Mouse (Mus musculus) MEL (cell line): Measurements from ENCODE around the gene Pacs1. TPM values are rescaled to one million over a fixed set of nuclear protein-coding genes. Genes with fewer than 3 reads are reported as not detected.
"Not testable (repeated sequence)": the region's sequence is repeated elsewhere in the genome, so short reads cannot be mapped to it uniquely, and the experiment has no call there.

ENCODE experiments used
- DNase-seq: peaks from one replicate; pipeline ENCODE4 v3.0.0; 2011; ENCODE audit warnings: low read depth, low spot score
- H3K27ac ChIP-seq: 2 replicates; pipeline ENCODE4 v1.5.1; 2012; ENCODE audit warnings: low read depth, mild to moderate bottlenecking, control low read depth, low read length, moderate library complexity; ENCODE audit not compliant: control insufficient read depth
- H3K27me3 ChIP-seq, 2 experiments: fragments of 150-350 bp in 1 of 2; sonication (generic) in 1 of 2; 2 replicates each; pipeline ENCODE4 v1.6.1; 2012; ENCODE audit warnings: low read length in 2 of 2, mild to moderate bottlenecking in 2 of 2, improper control_type of control experiment in 1 of 2, moderate library complexity in 1 of 2; ENCODE audit not compliant: insufficient read depth in 2 of 2, control insufficient read depth in 1 of 2
- H3K36me3 ChIP-seq, 2 experiments: 2 replicates each; pipeline ENCODE4 v1.6.1; 2012 to 2014; ENCODE audit warnings: low read length in 2 of 2, improper control_type of control experiment in 1 of 2, inconsistent platforms in 1 of 2, mild to moderate bottlenecking in 1 of 2; ENCODE audit not compliant: insufficient read depth in 2 of 2, control insufficient read depth in 1 of 2
- H3K4me1 ChIP-seq, 2 experiments: fragments of 150-350 bp in 1 of 2; sonication (generic) in 1 of 2; 2 replicates each; pipeline ENCODE4 v1.6.1; 2012; ENCODE audit warnings: low read length in 2 of 2, improper control_type of control experiment in 1 of 2, mild to moderate bottlenecking in 1 of 2; ENCODE audit not compliant: insufficient read depth in 2 of 2, control insufficient read depth in 1 of 2
- H3K4me3 ChIP-seq, 2 experiments: fragments of 150-350 bp in 1 of 2; sonication (generic) in 1 of 2; 2 replicates each; pipeline ENCODE4 v1.5.1; 2012; ENCODE audit warnings: low read depth in 2 of 2, low read length in 2 of 2, mild to moderate bottlenecking in 2 of 2, moderate library complexity in 2 of 2, control low read depth in 1 of 2, improper control_type of control experiment in 1 of 2; ENCODE audit not compliant: control insufficient read depth in 1 of 2, insufficient read depth in 1 of 2
- H3K79me2 ChIP-seq: 2 replicates; pipeline ENCODE4 v1.6.1; 2012; ENCODE audit warnings: mild to moderate bottlenecking, low read length, moderate library complexity; ENCODE audit not compliant: control insufficient read depth, poor library complexity, insufficient read depth
- H3K9ac ChIP-seq: 2 replicates; pipeline ENCODE4 v1.6.1; 2012; ENCODE audit warnings: low read depth, mild to moderate bottlenecking, control low read depth, low read length, moderate library complexity; ENCODE audit not compliant: control insufficient read depth, poor library complexity, severe bottlenecking
- H3K9me3 ChIP-seq: fragments of 150-350 bp; sonication (generic); replicated peaks from 2 replicates; pipeline ENCODE4 v1.6.1; 2012; ENCODE audit warnings: mild to moderate bottlenecking, low read length, improper control_type of control experiment, moderate library complexity; ENCODE audit not compliant: insufficient read depth
- BHLHE40 ChIP-seq: IDR thresholded peaks from 2 replicates; pipeline ENCODE4 v1.6.1; 2012; ENCODE audit warnings: low read depth, mild to moderate bottlenecking, inconsistent platforms, low read length, improper control_type of control experiment, borderline replicate concordance
- CHD1 ChIP-seq: IDR thresholded peaks from 2 replicates; pipeline ENCODE4 v1.6.1; 2012; ENCODE audit warnings: low read depth, mild to moderate bottlenecking, inconsistent platforms, low read length, improper control_type of control experiment
- CHD2 ChIP-seq: IDR thresholded peaks from 2 replicates; pipeline ENCODE4 v1.6.1; 2011; ENCODE audit warnings: low read length, improper control_type of control experiment
- CTCF ChIP-seq, 3 experiments: IDR thresholded peaks in 2 of 3; conservative IDR thresholded peaks in 1 of 3; 2 replicates each; pipeline ENCODE4 v1.5.1; 2011 to 2012; ENCODE audit warnings: low read length in 3 of 3, low read depth in 2 of 3, mild to moderate bottlenecking in 2 of 3, improper control_type of control experiment in 1 of 3, inconsistent platforms in 1 of 3, mixed read lengths in 1 of 3, moderate library complexity in 1 of 3; ENCODE audit not compliant: control insufficient read depth in 1 of 3, insufficient read depth in 1 of 3, poor library complexity in 1 of 3, severe bottlenecking in 1 of 3
- E2F4 ChIP-seq: IDR thresholded peaks from 2 replicates; pipeline ENCODE4 v1.6.1; 2011; ENCODE audit warnings: low read depth, low read length, improper control_type of control experiment, borderline replicate concordance
- EP300 ChIP-seq, 2 experiments: IDR thresholded peaks; 2 replicates each; pipeline ENCODE4 v1.6.1; 2011; ENCODE audit warnings: improper control_type of control experiment in 2 of 2, low read length in 2 of 2, low read depth in 1 of 2, mild to moderate bottlenecking in 1 of 2
- GABPA ChIP-seq: IDR thresholded peaks from 2 replicates; pipeline ENCODE4 v1.6.1; 2012; ENCODE audit warnings: low read depth, mild to moderate bottlenecking, inconsistent platforms, low read length, improper control_type of control experiment, moderate library complexity
- GATA1 ChIP-seq: IDR thresholded peaks from 2 replicates; pipeline ENCODE4 v1.6.1; 2011; ENCODE audit warnings: low read depth, low read length, improper control_type of control experiment
- HCFC1 ChIP-seq: IDR thresholded peaks from 2 replicates; pipeline ENCODE4 v1.6.1; 2012; ENCODE audit warnings: low read depth, mild to moderate bottlenecking, inconsistent platforms, low read length, improper control_type of control experiment, moderate library complexity
- JUND ChIP-seq: IDR thresholded peaks from 2 replicates; pipeline ENCODE4 v1.6.1; 2011; ENCODE audit warnings: low read depth, mild to moderate bottlenecking, improper control_type of control experiment, low read length
- MAX ChIP-seq: IDR thresholded peaks from 2 replicates; pipeline ENCODE4 v1.6.1; 2011; ENCODE audit warnings: low read length, improper control_type of control experiment
- MAZ ChIP-seq: IDR thresholded peaks from 2 replicates; pipeline ENCODE4 v1.6.1; 2012; ENCODE audit warnings: low read depth, mild to moderate bottlenecking, inconsistent platforms, low read length, improper control_type of control experiment
- MXI1 ChIP-seq: IDR thresholded peaks from 2 replicates; pipeline ENCODE4 v1.6.1; 2011; ENCODE audit warnings: mild to moderate bottlenecking, low read depth, low read length, improper control_type of control experiment
- MYB ChIP-seq: IDR thresholded peaks from 2 replicates; pipeline ENCODE4 v1.6.1; 2011; ENCODE audit warnings: mild to moderate bottlenecking, low read depth, low read length, improper control_type of control experiment
- MYC ChIP-seq: IDR thresholded peaks from 2 replicates; pipeline ENCODE4 v1.6.1; 2011; ENCODE audit warnings: low read depth, mild to moderate bottlenecking, low read length, improper control_type of control experiment, moderate library complexity
- POLR2A ChIP-seq, 2 experiments: IDR thresholded peaks; 2 replicates each; pipeline ENCODE4 v1.6.1; 2011 to 2012; ENCODE audit warnings: low read length in 2 of 2, mild to moderate bottlenecking in 2 of 2, control low read depth in 1 of 2, improper control_type of control experiment in 1 of 2, low read depth in 1 of 2, moderate library complexity in 1 of 2; ENCODE audit not compliant: control insufficient read depth in 1 of 2, insufficient read depth in 1 of 2, poor library complexity in 1 of 2
- POLR2AphosphoS2 ChIP-seq: IDR thresholded peaks from 2 replicates; pipeline ENCODE4 v1.6.1; 2011; ENCODE audit warnings: low read length, improper control_type of control experiment
- POLR2AphosphoS5 ChIP-seq: IDR thresholded peaks from 2 replicates; pipeline ENCODE4 v1.6.1; 2012; ENCODE audit warnings: low read depth, borderline replicate concordance, mild to moderate bottlenecking, inconsistent platforms, low read length, moderate library complexity, mixed read lengths
- RAD21 ChIP-seq: IDR thresholded peaks from 2 replicates; pipeline ENCODE4 v1.6.1; 2011; ENCODE audit warnings: mild to moderate bottlenecking, low read depth, low read length, improper control_type of control experiment
- SMC3 ChIP-seq: IDR thresholded peaks from 2 replicates; pipeline ENCODE4 v1.6.1; 2011; ENCODE audit warnings: low read depth, low read length, improper control_type of control experiment
- TAL1 ChIP-seq: IDR thresholded peaks from 2 replicates; pipeline ENCODE4 v1.6.1; 2012; ENCODE audit warnings: mild to moderate bottlenecking, inconsistent platforms, low read length, moderate library complexity, mixed read lengths
- TBP ChIP-seq: IDR thresholded peaks from 2 replicates; pipeline ENCODE4 v1.8.0; 2011; ENCODE audit warnings: low read depth, low read length, improper control_type of control experiment
- USF1 ChIP-seq: IDR thresholded peaks from 2 replicates; pipeline ENCODE4 v1.6.1; 2014; ENCODE audit warnings: low read depth, mild to moderate bottlenecking, inconsistent platforms, low read length, improper control_type of control experiment, moderate library complexity
- USF2 ChIP-seq, 2 experiments: IDR thresholded peaks; 2 replicates each; pipeline ENCODE4 v1.6.1; 2011 to 2012; ENCODE audit warnings: improper control_type of control experiment in 2 of 2, low read length in 2 of 2, borderline replicate concordance in 1 of 2, inconsistent platforms in 1 of 2, low read depth in 1 of 2, mild to moderate bottlenecking in 1 of 2; ENCODE audit not compliant: insufficient read depth in 1 of 2
- ZKSCAN1 ChIP-seq: IDR thresholded peaks from 2 replicates; pipeline ENCODE4 v1.6.1; 2012; ENCODE audit warnings: low read depth, mild to moderate bottlenecking, inconsistent platforms, low read length, improper control_type of control experiment, moderate library complexity
- ZMIZ1 ChIP-seq: IDR thresholded peaks from 2 replicates; pipeline ENCODE4 v1.6.1; 2012; ENCODE audit warnings: low read depth, mild to moderate bottlenecking, inconsistent platforms, low read length, improper control_type of control experiment, moderate library complexity
- ZNF384 ChIP-seq: IDR thresholded peaks from 2 replicates; pipeline ENCODE4 v1.6.1; 2012; ENCODE audit warnings: low read depth, mild to moderate bottlenecking, inconsistent platforms, low read length, improper control_type of control experiment
- polyA plus RNA-seq, 2 experiments: library from polyadenylated mRNA; stranded (reverse) in 1 of 2; unstranded in 1 of 2; fragments of >175 nt in 1 of 2; fragments of >200 nt in 1 of 2; gene quantifications; 2 replicates each; pipeline versions ENCODE4 v1.2.1 to v1.2.4; 2012; ENCODE audit warnings: low replicate concordance in 2 of 2, low read depth in 1 of 2; ENCODE audit not compliant: insufficient read length in 2 of 2, insufficient read depth in 1 of 2, missing spikeins in 1 of 2
- total RNA-seq: library from RNA; depleted of rRNA; stranded (reverse); fragments of 300-350 nt; gene quantifications from 2 replicates; pipeline ENCODE4 v1.2.3, GENCODE M21; 2012

Pacs1 gene
- total and polyA plus RNA-seq, 3 experiments, result 5.7 to 19.9 TPM; not detected in 1

- no peak overlapping the region for H3K27ac ChIP-seq
- no peak for TF ChIP-seq TBP
- no peak for TF ChIP-seq JUND
- no peak for TF ChIP-seq ZNF384
- TF ChIP-seq MXI1, result no peak
- no peak for TF ChIP-seq MAZ
- TF ChIP-seq POLR2A (IDR thresholded peaks at IDR 0.05; ENCODE audit: control insufficient read depth in 1 of 2, insufficient read depth in 1 of 2, low read depth in 1 of 2, low read length in 2 of 2, poor library complexity in 1 of 2), result no peak
- TF ChIP-seq POLR2AphosphoS5, result no peak
- no peak for TF ChIP-seq ZKSCAN1
- TF ChIP-seq HCFC1, result no peak
- no peak for TF ChIP-seq CHD2
- no peak for TF ChIP-seq CTCF (IDR thresholded peaks at IDR 0.05 in 2 of 3, conservative IDR thresholded peaks at IDR 0.05 in 1 of 3; ENCODE audit: control insufficient read depth in 1 of 3, insufficient read depth in 1 of 3, low read depth in 2 of 3, low read length in 3 of 3, poor library complexity in 1 of 3, severe bottlenecking in 1 of 3)
- no peak for TF ChIP-seq SMC3
- TF ChIP-seq BHLHE40, result no peak
- no peak for TF ChIP-seq MYB
- TF ChIP-seq GABPA, result no peak
- no peak for TF ChIP-seq E2F4
- TF ChIP-seq TAL1, result no peak
- TF ChIP-seq POLR2AphosphoS2, result no peak
- no peak for TF ChIP-seq MYC
- no peak for TF ChIP-seq MAX
- no peaks in the 10 kb centered on the region for H3K79me2 ChIP-seq
- H3K4me3 ChIP-seq, result no peak overlapping the region
- H3K9me3 ChIP-seq, result no peaks in the 10 kb centered on the region
- no peak overlapping the region for H3K9ac ChIP-seq
- H3K4me1 ChIP-seq, result no peaks in the 10 kb centered on the region
- DNase-seq, result no peak
- no peaks in the 10 kb centered on the region for H3K27me3 ChIP-seq
- no peaks in the 10 kb centered on the region for H3K36me3 ChIP-seq
These were observed 52.5 kb downstream of the Pacs1 start for GRCm38 (mm10) chr19:5220389-5220788.

DNA sequence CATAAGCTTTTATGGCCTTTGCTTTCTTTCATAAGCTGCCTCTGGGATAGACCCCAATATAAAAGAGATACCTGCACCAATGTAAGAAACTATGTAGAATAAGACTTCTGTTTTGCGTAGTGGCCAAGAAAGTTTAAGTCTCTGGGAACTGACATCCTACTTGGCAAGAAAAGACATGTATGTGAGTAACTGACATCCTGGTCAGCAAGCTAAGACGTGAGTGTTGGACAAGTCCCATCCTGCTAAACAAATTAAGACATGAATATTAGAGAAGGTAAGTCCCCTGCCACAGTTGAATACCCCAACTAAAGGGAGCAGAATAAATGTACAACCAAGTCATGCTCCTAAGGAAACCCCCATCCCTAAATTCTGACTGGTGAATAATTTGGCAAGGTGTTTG is 71.2 kb downstream of the Pacs1 start:
- Histone ChIP-seq H3K4me1 (peaks cover 7% of the 10 kb centered on the region in 2 experiments), H3K27me3 (no peaks in the 10 kb centered on the region), H3K9ac (no peak overlapping the region), H3K36me3 (peaks cover 0 to 15% of the 10 kb centered on the region in 2 experiments; a peak in 2 of 4 replicates), H3K9me3 (no peaks in the 10 kb centered on the region), H3K27ac (no peak overlapping the region), H3K79me2 (no peaks in the 10 kb centered on the region), H3K4me3 (no peak overlapping the region)
- no peak for TF ChIP-seq POLR2A (IDR thresholded peaks at IDR 0.05; ENCODE audit: control insufficient read depth in 1 of 2, insufficient read depth in 1 of 2, low read depth in 1 of 2, low read length in 2 of 2, poor library complexity in 1 of 2)
- TF ChIP-seq USF1, result no peak
- TF ChIP-seq CHD2, result no peak
- no peak for TF ChIP-seq CHD1
- no peak for TF ChIP-seq RAD21
- TF ChIP-seq ZMIZ1, result no peak
- no peak for TF ChIP-seq POLR2AphosphoS5
- TF ChIP-seq USF2 (IDR thresholded peaks at IDR 0.05; ENCODE audit: borderline replicate concordance in 1 of 2, insufficient read depth in 1 of 2, low read depth in 1 of 2, low read length in 2 of 2), result no peak
- TF ChIP-seq JUND, result no peak
- no peak for TF ChIP-seq BHLHE40
- TF ChIP-seq EP300 (IDR thresholded peaks at IDR 0.05; ENCODE audit: low read depth in 1 of 2, low read length in 2 of 2), result no peak
- no peak for TF ChIP-seq GATA1
- no peak for DNase-seq

- H3K9me3 ChIP-seq, H3K27me3 ChIP-seq, H3K4me3 ChIP-seq, H3K4me1 ChIP-seq, H3K9ac ChIP-seq, H3K27ac ChIP-seq, H3K79me2 ChIP-seq, DNase-seq: not testable (repeated sequence)
- peaks cover 0 to 15% of the 10 kb centered on the region in 2 experiments; a peak in 2 of 4 replicates for H3K36me3 ChIP-seq
These were observed 72.3 kb downstream of the Pacs1 start for GRCm38 (mm10) chr19:5200617-5201016.
